Mouse (Mus musculus): Measurements from ENCODE around the gene AC134908.4. TPM values are rescaled to one million over a fixed set of nuclear protein-coding genes. Genes with fewer than 3 reads are reported as not detected.
"Not testable (repeated sequence)": the region's sequence is repeated elsewhere in the genome, so short reads cannot be mapped to it uniquely, and the experiment has no call there.

The AC134908.4 gene
- polyA plus RNA-seq, 1 experiment from 2014 or later = not detected

DNA sequence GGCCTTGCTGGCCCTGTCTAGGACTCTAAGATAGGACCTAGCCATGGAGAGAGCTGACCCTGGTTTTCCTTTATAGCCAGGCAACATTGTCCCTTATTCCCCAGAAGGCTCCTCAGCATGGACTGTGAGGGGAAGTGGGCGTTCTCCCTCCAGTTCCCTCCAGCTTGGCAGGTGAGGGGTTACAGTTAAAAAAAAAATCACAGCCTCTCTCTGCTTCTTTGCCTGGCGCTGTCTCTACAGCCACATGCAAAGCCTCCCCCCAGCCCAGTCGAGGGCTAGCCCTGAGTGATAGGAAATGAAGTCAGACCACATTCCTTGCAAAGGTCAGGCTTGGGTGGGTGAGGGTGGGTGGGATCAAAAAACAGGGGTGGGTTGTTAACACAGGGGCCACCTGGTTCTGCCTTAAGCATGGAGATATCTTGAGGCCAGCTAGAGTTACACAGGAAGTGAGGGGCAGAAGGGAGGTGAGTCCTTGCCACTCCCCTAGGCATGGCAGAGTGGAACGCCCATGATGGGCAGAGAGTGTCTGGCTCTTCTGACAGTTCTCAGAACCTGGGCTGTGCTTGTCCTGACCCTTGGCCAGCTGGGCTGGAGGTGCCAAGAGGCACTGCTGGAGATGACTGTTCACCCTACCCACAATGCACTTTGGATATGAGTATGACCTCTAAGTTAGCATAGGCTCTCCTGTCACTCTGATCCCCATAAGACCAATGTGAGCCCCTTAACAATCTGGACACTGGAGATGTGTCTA is 39.7 kb downstream of the AC134908.4 start:
- Histone ChIP-seq H3K4me2 (ENCODE audit: low read depth, low read length) (no peak overlapping the region), H3K27me3 (ENCODE audit: control insufficient read depth, insufficient read depth, low read depth, low read length) (no peaks in the 10 kb centered on the region), H3K4me1 (ENCODE audit: control insufficient read depth, low read depth, low read length) (no peaks in the 10 kb centered on the region), H3K27ac (ENCODE audit: low read length) (no peak overlapping the region), H3K9me3 (replicated peaks; ENCODE audit: control insufficient read depth, low read length) (no peaks in the 10 kb centered on the region), H3K9ac (ENCODE audit: low read depth, low read length) (no peak overlapping the region), H3K36me3 (ENCODE audit: control insufficient read depth, insufficient read depth) (no peaks in the 10 kb centered on the region), H3K4me3 (ENCODE audit: low read depth, low read length) (no peak overlapping the region)
- WGBS (ENCODE audit: insufficient replicate concordance) = 22% methylated on average over 4 of the region's 4 CpGs
- ATAC-seq (ENCODE audit: low read depth) = no peak

DNA sequence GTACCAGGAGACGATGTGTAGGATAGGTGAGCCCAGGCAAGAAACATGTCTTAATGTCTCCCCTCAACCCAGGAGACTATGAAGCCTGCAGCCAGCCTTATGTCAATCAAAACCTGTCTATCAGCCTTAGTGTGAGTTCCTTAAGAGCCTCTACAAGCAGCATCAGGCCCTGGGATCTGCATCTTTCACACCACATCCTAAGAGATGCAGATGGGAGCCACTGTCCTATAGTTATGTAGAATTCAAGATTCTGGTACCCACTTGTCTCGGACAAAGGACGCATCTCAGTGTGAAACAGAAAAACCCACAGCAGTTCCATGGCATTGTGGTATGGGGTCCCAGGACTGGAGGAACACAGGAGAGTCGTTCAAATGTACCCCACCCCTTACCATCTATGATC is 40.4 kb downstream of the AC134908.4 start:
- 50% methylated on average over 4 of the region's 4 CpGs for WGBS (ENCODE audit: insufficient replicate concordance)

DNA sequence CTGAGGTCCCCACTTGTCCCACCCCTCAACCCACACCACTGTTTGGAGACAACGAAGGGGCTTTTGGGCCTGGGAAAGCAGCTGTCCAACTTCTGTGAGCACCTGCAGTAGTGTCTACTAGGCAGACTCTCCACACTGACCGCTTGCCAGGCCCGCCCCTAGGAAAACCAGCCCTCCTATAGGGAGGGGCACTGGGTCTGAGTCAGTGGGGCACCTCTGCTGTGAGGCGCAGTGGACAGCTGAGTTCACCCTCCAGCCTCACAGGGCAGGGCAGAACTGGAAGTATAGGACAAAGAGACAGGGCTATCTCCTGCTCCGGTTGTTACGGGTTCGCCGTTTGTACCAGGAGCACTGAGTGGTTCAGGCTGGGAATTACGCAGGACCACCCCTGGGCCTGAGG is 41.2 kb downstream of the AC134908.4 start, which contains the start of gene Msln:
Gene Msln, minus strand, starts transcription at position 138 of the 400 bp plus-strand sequence.
- Histone ChIP-seq H3K9me3 (replicated peaks; ENCODE audit: control insufficient read depth, low read length) (no peaks in the 10 kb centered on the region), H3K4me2 (ENCODE audit: low read depth, low read length) (no peak within 1 kb of the TSS), H3K36me3 (ENCODE audit: control insufficient read depth, insufficient read depth) (no peaks in the 10 kb centered on the region), H3K4me1 (ENCODE audit: control insufficient read depth, low read depth, low read length) (no peaks in the 10 kb centered on the region), H3K27me3 (ENCODE audit: control insufficient read depth, insufficient read depth, low read depth, low read length) (no peaks in the 10 kb centered on the region), H3K4me3 (ENCODE audit: low read depth, low read length) (no peak within 1 kb of the TSS), H3K9ac (ENCODE audit: low read depth, low read length) (no peak within 1 kb of the TSS), H3K27ac (ENCODE audit: low read length) (no peak within 1 kb of the TSS)
- no peak for ATAC-seq (ENCODE audit: low read depth)
- WGBS (ENCODE audit: insufficient replicate concordance) = 69% methylated on average over 9 of the region's 9 CpGs

More for the DNA sequence above, 40.4 kb downstream of the AC134908.4 start:
- no peak for ATAC-seq (ENCODE audit: low read depth)
- Histone ChIP-seq H3K9me3 (replicated peaks; ENCODE audit: control insufficient read depth, low read length) (no peaks in the 10 kb centered on the region), H3K36me3 (ENCODE audit: control insufficient read depth, insufficient read depth) (no peaks in the 10 kb centered on the region), H3K9ac (ENCODE audit: low read depth, low read length) (no peak overlapping the region), H3K4me1 (ENCODE audit: control insufficient read depth, low read depth, low read length) (no peaks in the 10 kb centered on the region), H3K4me3 (ENCODE audit: low read depth, low read length) (no peak overlapping the region), H3K27me3 (ENCODE audit: control insufficient read depth, insufficient read depth, low read depth, low read length) (no peaks in the 10 kb centered on the region), H3K27ac (ENCODE audit: low read length) (no peak overlapping the region), H3K4me2 (ENCODE audit: low read depth, low read length) (no peak overlapping the region)

DNA sequence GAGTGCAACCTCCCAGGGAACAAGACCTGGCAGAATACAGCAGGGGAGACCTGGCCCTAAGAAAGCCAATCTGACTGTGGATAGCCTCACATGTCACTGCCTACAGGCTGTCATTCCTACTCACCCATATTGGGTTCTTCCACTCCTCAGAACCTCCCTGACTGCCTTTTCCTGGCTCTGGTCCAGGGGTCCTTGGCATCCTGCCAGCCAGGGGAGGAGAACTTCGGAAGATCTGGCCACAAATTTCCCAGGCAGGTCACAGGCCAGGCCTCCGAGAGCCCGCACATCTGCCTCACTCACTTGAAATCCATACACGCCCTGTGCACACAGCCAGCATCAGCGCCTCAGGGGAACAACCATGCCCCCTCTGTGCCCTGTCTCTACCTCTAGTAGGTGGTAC is 44.0 kb downstream of the AC134908.4 start:
- Histone ChIP-seq H3K36me3 (ENCODE audit: control insufficient read depth, insufficient read depth) (no peaks in the 10 kb centered on the region), H3K9ac (ENCODE audit: low read depth, low read length) (no peak overlapping the region), H3K27me3 (ENCODE audit: control insufficient read depth, insufficient read depth, low read depth, low read length) (no peaks in the 10 kb centered on the region), H3K9me3 (replicated peaks; ENCODE audit: control insufficient read depth, low read length) (no peaks in the 10 kb centered on the region), H3K27ac (ENCODE audit: low read length) (no peak overlapping the region), H3K4me2 (ENCODE audit: low read depth, low read length) (no peak overlapping the region), H3K4me3 (ENCODE audit: low read depth, low read length) (no peak overlapping the region), H3K4me1 (ENCODE audit: control insufficient read depth, low read depth, low read length) (no peaks in the 10 kb centered on the region)
- 56% methylated on average over 5 of the region's 5 CpGs for WGBS (ENCODE audit: insufficient replicate concordance)
- no peak for ATAC-seq (ENCODE audit: low read depth)

DNA sequence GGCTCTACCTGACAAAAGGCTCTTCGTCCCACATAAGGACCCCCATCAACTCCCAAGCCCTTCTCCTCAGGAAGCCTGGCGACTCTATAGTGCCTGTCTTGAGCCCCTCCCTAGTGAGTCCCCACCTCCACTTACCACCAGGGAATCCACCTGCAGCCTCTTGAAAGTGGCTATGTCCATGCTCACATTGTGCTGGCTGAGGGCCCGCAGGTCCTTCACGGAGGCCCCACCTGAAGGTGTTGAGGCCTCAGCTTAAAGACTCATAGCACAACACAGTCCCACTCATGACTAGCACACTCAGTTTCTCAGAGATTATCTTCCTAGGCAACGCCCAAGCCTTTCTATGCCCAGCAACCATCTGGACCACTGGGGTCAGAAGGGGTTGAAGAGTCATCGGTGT is 46.1 kb downstream of the AC134908.4 start:
- H3K27ac ChIP-seq (ENCODE audit: low read length) = no peak overlapping the region
- H3K27me3 ChIP-seq (ENCODE audit: control insufficient read depth, insufficient read depth, low read depth, low read length) = no peaks in the 10 kb centered on the region
- H3K4me2 ChIP-seq (ENCODE audit: low read depth, low read length) = no peak overlapping the region
- no peaks in the 10 kb centered on the region for H3K36me3 ChIP-seq (ENCODE audit: control insufficient read depth, insufficient read depth)
- 57% methylated on average over 6 of the region's 6 CpGs for WGBS (ENCODE audit: insufficient replicate concordance)
- no peak for ATAC-seq (ENCODE audit: low read depth)
- H3K9ac ChIP-seq (ENCODE audit: low read depth, low read length) = no peak overlapping the region
- no peak overlapping the region for H3K4me3 ChIP-seq (ENCODE audit: low read depth, low read length)
- H3K9me3 ChIP-seq (replicated peaks; ENCODE audit: control insufficient read depth, low read length) = no peaks in the 10 kb centered on the region
- H3K4me1 ChIP-seq (ENCODE audit: control insufficient read depth, low read depth, low read length) = no peaks in the 10 kb centered on the region

DNA sequence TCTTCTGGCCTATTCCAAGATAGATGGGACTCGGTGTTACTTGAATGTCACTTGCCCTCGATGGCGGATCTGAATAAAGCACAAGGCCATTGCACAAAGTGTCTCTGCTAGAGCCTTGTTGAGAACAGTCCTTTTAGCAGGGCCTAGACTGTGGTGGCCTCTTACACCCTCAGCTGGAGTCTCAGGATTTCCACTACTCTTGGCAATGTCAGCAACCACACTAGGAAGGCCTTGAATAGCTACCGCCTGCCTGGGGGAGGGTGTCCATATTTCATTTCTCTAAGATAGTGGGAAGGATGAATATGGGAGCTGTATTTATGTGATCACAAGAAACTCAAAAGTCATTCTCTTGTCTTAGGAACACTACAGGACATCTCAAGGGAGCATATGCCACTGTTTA is 47.2 kb downstream of the AC134908.4 start:
- no peak overlapping the region for H3K9ac ChIP-seq (ENCODE audit: low read depth, low read length)
- H3K4me3 ChIP-seq (ENCODE audit: low read depth, low read length) = no peak overlapping the region
- ATAC-seq (ENCODE audit: low read depth) = no peak
- H3K27ac ChIP-seq (ENCODE audit: low read length) = no peak overlapping the region
- H3K4me1 ChIP-seq (ENCODE audit: control insufficient read depth, low read depth, low read length) = no peaks in the 10 kb centered on the region
- no peaks in the 10 kb centered on the region for H3K27me3 ChIP-seq (ENCODE audit: control insufficient read depth, insufficient read depth, low read depth, low read length)
- WGBS (ENCODE audit: insufficient replicate concordance) = 75% methylated on average over 4 of the region's 4 CpGs
- H3K4me2 ChIP-seq (ENCODE audit: low read depth, low read length) = no peak overlapping the region
- no peaks in the 10 kb centered on the region for H3K36me3 ChIP-seq (ENCODE audit: control insufficient read depth, insufficient read depth)
- no peaks in the 10 kb centered on the region for H3K9me3 ChIP-seq (replicated peaks; ENCODE audit: control insufficient read depth, low read length)

DNA sequence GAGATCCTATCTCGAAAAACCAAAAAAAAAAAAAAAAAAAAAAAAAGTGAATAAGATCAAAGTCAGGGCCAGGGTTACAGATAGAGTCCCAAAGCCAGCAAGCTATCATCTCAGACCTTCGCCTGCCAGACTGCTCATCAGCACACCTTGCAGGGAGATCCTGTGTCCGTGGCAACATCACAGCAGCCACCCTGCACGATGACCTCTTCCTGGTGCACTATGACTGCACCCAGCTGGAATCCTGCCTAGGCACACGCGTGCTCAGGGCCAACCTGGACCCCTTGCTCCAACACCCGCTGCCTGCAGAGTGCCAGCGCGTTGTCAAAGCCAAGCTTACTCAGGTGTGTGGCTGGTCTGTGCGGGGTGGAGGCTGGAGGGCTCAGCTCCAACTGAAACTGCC is 51.1 kb downstream of the AC134908.4 start:
- ATAC-seq (ENCODE audit: low read depth) = no peak

DNA sequence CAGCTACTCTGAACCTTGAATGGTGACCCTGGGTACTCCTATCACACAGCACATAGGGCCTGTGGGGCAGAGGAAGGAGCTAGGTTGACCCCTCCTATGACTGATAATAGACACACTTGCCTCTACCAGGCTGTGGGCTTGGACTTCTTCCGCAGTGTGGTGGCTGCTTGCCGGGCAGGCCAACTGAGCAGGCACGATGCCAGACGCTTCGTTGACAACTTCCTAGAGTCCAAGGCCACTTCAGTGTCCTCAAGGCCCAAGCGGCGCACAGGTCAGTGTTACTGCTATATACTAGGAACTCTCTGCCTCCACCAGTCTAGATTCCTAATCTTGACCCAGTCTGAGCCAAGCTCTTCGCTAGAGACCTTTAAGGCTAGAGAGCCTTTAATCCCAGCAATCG is 51.6 kb downstream of the AC134908.4 start:
- Histone ChIP-seq H3K9me3 (replicated peaks; ENCODE audit: control insufficient read depth, low read length) (no peaks in the 10 kb centered on the region), H3K27ac (ENCODE audit: low read length) (no peak overlapping the region), H3K27me3 (ENCODE audit: control insufficient read depth, insufficient read depth, low read depth, low read length) (no peaks in the 10 kb centered on the region; the same call in 1 of the 2 replicates), H3K4me3 (ENCODE audit: low read depth, low read length) (no peak overlapping the region), H3K36me3 (ENCODE audit: control insufficient read depth, insufficient read depth) (no peaks in the 10 kb centered on the region), H3K4me2 (ENCODE audit: low read depth, low read length) (no peak overlapping the region), H3K9ac (ENCODE audit: low read depth, low read length) (no peak overlapping the region), H3K4me1 (ENCODE audit: control insufficient read depth, low read depth, low read length) (no peaks in the 10 kb centered on the region)
- ATAC-seq (ENCODE audit: low read depth) = no peak
- 64% methylated on average over 9 of the region's 9 CpGs for WGBS (ENCODE audit: insufficient replicate concordance)

More for the DNA sequence above, 51.1 kb downstream of the AC134908.4 start:
- Histone ChIP-seq H3K36me3 (ENCODE audit: control insufficient read depth, insufficient read depth) (no peaks in the 10 kb centered on the region), H3K27me3 (ENCODE audit: control insufficient read depth, insufficient read depth, low read depth, low read length) (no peaks in the 10 kb centered on the region; the same call in 1 of the 2 replicates), H3K9me3 (replicated peaks; ENCODE audit: control insufficient read depth, low read length) (no peaks in the 10 kb centered on the region), H3K4me1 (ENCODE audit: control insufficient read depth, low read depth, low read length) (no peaks in the 10 kb centered on the region), H3K4me2 (ENCODE audit: low read depth, low read length) (no peak overlapping the region), H3K4me3 (ENCODE audit: low read depth, low read length) (no peak overlapping the region), H3K9ac (ENCODE audit: low read depth, low read length) (no peak overlapping the region), H3K27ac (ENCODE audit: low read length) (no peak overlapping the region)
- whole genome bisulfite sequencing (ENCODE audit: insufficient replicate concordance) = 56% methylated on average over 10 of the region's 10 CpGs

DNA sequence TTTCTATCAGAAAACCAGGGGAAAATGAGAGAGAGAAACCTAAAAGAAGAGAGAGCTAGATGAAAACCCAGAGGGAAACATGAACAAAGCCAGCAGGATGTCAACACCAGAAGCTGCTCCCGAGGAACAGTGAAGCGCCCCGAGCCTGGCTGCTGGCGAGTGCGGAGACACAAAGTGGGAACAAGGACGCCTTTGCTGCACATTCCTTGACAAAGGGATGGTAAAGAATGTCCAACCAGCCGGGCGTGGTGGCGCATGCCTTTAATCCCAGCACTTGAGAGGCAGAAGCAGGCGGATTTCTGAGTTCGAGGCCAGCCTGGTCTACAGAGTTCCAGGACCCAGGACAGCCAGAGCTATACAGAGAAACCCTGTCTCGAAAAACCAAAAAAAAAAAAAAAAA is 54.0 kb downstream of the AC134908.4 start:
- H3K4me2 ChIP-seq (ENCODE audit: low read depth, low read length); ATAC-seq (ENCODE audit: low read depth); H3K27me3 ChIP-seq (ENCODE audit: control insufficient read depth, insufficient read depth, low read depth, low read length); H3K4me1 ChIP-seq (ENCODE audit: control insufficient read depth, low read depth, low read length); H3K4me3 ChIP-seq (ENCODE audit: low read depth, low read length); H3K27ac ChIP-seq (ENCODE audit: low read length); H3K36me3 ChIP-seq (ENCODE audit: control insufficient read depth, insufficient read depth); H3K9me3 ChIP-seq (replicated peaks; ENCODE audit: control insufficient read depth, low read length); H3K9ac ChIP-seq (ENCODE audit: low read depth, low read length): not testable (repeated sequence)
- 65% methylated on average over 12 of the region's 12 CpGs for WGBS (ENCODE audit: insufficient replicate concordance)

All from liver, embryonic 16.5 days (tissue).